Mouse (Mus musculus) brain, adult 2 months (tissue): ENCODE measurements at regions not wholly inside any gene's neighbourhood (a gene's known extent, or its start where the extent isn't known, plus 50 kb on each side); places are given as distances from the start of the nearest gene placed in this dataset.

ENCODE experiments used
- DNase-seq: peaks from one replicate; pipeline ENCODE4 v3.0.0; 2011; ENCODE audit warnings: low read depth, low spot score

DNA sequence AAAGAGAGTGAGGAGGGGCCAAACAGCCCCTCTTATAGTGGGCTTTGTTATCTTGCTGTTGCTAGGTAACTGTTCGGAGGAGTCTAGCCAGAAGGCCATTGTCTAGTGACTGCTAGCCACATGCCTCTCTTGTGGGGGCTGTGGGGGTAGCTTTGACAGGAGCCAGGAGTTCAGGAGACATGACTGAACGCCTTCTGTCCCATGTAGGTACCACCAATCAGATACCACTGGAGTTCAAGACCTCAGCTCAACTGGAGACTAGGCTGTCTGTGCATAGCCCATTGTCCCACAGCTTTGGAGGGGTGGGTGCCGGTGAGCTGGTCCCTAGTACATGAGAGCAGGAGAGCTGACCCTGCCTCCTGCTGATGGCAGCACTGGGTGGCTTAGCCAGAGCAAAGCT lies 82.4 kb upstream of the Unc93a2 start:
- DNase-seq: no peak

DNA sequence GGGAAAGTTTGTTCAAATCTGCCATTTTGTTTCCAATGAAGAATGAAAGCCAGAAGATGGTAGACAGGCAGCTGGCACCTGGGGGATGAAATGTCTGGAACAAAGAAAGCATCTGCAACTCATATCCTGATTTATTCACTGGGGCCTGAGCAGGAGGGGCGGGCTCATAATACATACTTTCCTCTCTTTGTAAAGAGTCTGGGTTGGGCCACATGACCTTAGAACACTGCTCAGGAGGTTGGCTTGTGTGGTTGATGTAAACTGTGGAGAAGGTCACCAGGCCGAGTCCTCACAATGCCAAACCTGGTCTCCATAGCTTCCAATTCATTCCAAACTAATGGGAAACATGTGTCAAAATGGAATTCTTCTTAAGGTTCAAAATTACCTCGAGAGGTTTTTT lies 79.6 kb upstream of the Unc93a2 start:
- no peak for DNase-seq

DNA sequence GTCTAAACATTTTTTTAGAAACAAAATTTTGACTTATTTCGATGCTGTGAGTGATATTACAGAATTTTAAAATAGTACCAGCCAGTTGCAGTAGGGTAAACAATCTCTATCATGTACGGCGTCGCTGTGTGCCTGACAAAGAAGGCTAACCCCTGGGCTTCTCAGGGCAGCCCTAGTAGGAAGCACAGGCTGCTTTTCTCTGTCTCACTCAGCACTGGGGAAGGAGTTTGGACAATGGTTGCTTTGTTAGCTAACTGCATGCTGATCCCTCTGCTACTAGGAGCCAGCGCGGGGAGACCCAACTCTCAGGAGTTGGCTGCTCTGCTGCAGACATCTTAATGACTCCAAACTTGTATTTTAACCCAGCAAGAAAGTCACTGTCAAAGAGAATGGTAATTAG lies 75.9 kb upstream of the Unc93a2 start:
- DNase-seq: peak; percentile 19

DNA sequence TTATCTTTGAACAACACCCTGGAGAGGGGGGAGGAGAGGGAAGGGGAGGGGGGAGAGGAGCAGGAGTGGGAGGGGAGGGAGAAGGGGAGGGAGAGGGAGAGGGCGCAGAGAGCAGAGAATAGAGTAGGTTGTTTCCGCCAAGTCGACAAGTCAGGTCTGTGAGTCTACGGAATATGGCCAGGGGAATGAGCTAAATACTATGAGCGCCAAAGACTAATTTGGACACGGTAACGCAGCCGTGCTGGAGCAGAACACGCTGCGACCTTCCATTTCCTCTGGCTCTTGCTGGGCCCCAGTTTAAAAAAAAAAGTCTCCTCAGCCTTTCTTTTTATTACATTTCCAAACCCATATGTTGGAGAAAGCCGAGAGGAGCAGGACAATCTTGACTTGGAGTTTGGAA lies 71.7 kb upstream of the Unc93a2 start:
- no peak for DNase-seq

DNA sequence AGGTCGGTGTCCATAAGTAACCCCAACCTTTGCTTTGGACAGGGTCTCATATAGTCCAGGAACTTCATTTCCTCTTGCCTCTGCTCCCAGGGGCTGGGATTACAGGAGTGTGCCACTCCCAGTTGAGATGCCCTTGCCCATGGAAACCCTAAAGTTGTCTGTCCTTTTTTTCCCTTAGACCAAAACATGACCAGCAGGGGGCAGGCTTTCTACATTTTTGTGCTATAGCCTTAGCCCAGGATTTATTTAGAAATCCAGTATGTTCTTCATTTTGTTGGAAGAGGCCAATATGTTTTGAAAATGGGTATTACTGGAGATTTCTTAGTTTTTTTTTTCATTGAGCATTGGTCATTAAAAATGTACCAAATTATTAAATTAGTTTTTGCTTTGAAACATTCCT lies 58.6 kb upstream of the Unc93a2 start:
- DNase-seq: peak; percentile 75

DNA sequence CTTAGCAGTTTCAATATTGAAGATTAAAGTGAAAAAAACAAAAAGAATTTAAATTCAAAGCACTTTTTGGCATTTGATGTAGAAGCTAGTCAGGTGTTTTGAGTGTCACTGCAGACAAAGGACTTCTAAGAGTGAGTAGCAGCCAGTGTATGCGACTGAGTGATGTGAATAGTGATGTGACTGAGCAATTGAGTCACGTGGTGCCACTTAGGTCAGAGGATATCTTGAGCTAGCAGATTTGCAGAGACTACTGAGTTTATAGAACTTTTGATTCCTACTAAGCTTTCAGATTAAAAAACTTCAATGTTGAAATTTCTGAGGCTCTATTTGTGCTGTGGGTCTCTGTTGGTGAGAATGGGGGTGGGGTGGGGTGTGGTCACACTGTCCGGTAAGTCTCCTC lies 49.8 kb upstream of the Unc93a2 start:
- DNase-seq: no peak
